Mouse (Mus musculus) brain, embryonic 14.5 days (tissue): ENCODE measurements at regions not wholly inside any gene's neighbourhood (a gene's known extent, or its start where the extent isn't known, plus 50 kb on each side); places are given as distances from the start of the nearest gene placed in this dataset.
"Not testable (repeated sequence)": the region's sequence is repeated elsewhere in the genome, so short reads cannot be mapped to it uniquely, and the experiment has no call there.

Experiments
- DNase-seq: peaks from one replicate; pipeline ENCODE4 v3.0.0-alpha.2; 2011; ENCODE audit warnings: low read depth
- CTCF ChIP-seq: fragments of 200-500 bp; IDR thresholded peaks from 2 replicates; pipeline ENCODE4 v1.5.1; 2012; ENCODE audit warnings: inconsistent platforms, mild to moderate bottlenecking, moderate library complexity, borderline replicate concordance; ENCODE audit not compliant: insufficient read depth, insufficient read length; ENCODE audit errors: extremely low read depth

DNA sequence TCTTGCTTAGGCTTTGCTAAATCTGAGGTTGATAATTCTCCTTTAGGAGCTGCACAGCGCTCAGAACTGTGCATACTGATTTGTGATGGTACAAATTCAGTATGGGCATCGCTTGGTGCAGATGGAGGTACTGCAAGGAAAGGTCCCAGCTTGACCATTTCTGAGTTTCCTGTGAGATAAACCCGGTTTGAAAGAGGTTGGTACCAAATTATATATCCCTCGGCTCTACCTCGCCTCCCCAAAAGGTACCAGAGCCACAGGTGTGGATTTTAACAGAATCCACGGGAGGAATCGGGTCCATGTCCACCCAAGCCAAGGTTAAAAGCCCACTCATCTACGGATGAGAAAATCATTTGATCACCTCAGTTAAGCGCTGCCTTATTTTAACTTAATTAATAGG lies 172.5 kb upstream of the Zfp808 start:
- not testable (repeated sequence) for DNase-seq

DNA sequence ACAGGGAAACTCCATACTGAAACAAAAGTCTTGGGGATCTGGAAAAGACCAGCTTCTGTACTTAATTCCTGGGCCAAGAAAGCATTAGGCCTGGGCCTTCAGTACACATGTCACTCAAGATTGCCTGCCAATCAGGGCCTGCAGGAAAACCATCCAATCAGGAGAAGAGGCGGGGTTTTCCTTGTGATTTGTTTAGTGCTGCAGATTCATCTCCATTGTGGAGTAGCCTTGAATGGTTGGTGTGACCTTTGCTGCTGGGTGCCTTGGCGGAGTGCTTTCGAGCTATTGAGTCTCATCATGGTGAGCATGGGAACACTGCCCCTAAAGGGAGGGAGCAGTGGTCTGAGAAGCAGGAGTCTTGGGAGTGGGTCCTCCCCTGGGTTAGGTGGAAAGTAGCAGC lies 150.8 kb upstream of the Zfp808 start:
- not testable (repeated sequence) for DNase-seq

DNA sequence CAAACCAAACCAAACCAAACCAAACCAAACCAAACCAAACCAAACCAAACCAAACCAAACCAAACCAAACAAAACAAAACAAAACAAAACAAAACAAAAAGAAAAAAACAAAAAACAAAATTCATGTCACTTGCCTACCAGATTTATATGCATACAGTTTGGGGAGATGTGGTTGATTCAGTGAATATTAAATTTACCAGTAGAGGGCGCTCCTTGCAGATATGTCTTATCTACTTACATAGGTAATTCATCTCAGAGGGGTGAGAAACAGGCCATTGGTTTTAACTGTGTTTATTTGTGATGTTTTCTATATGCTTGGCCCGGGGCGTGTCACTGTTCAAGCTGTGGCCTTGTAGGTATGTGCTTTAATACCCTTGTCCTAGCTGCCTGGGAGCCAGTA lies 133.2 kb upstream of the Zfp808 start:
- DNase-seq, result not testable (repeated sequence)

DNA sequence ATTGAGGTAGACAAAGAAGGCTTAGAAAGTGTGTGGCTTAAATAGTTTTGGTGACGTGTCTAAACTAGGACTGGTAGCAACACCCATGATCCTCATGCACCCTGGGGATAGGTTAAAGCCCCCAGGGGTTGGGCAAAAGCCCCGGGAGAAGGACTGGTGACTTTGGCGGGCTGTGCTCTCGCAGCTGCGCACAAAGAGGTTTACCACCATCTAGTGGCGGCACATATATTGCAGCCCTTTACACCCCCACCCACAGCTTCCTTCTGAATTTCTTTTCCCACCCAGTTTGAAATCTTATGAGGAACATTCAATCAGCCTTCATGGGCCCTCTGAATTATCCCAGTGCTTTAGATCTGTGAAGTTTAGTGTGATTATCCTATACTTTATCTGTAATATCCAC lies 130.9 kb upstream of the Zfp808 start:
- peak; percentile 23; the same call in 1 of the 2 replicates for TF ChIP-seq CTCF

DNA sequence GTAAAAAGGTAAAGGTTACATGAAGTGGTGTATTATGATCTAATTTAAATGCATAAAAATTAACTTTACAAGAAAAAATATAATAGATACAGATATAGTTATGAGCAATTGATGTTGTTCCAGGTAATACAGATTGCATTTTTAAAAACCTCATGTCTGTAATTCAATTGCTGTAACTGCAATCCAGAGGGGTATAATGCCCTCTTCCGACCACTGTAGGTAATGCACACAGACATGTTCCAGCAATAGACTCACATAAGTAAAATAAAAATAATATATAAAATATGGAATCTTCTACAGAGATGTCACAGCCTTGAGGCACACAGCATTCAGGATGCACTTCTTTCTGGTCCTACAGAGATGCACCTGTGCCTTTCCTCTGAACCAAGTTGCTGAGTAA lies 122.4 kb upstream of the Zfp808 start:
- DNase-seq, result not testable (repeated sequence)

More for the DNA sequence above, 130.9 kb upstream of the Zfp808 start:
- not testable (repeated sequence) for DNase-seq

DNA sequence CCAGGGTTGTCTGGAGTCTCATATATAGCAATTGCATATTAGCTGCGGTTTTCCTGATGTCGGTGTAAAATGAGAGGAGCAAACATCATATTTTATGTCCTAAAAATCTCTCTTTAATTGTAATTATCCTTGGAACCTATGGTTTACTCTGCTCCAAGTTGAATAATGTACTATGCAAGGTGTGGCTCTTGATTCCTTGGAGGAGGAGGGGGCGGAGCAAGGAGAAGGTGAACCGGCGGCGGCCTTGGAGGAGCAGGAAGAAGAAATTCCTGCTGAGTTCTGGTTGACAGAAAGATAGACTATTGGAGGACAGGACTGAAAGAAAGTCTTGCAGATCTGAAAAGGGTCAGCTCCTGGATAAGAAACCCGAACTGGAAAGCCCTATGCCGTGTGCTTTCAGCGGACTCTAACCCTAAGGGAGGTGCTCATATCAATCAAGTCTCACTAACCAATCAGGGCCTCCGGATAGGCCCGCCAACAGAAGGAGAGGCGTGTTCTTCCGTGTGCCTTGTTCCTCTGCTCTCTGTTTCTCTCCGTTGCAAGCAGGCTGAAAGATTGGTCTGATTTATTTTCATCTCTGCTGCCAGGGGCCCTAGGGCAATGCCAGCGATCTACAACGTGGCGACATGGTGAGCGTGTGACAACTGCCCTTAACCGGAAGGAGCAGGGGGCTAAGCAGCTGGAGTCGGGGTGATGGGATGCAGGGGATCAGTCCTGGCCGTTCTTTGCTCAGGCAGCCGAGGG lies 114.1 kb upstream of the Zfp808 start:
- peak; percentile 86 for DNase-seq

DNA sequence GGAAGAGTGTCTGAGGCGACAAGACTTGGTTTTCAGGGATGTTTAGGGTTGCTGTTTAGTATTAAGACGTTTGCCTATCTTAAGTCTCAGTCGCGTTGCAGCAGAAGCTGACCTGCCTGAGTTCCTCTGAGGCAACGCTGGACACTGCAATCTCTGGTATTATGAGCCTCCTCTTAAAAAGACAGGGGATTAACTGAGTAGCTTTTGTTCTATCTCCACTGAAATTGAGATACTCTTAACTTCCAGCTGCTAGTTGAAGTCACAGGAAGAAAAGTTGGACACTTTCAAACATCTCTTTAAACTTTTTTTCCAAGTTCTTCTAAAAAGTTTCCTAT lies 113.6 kb upstream of the Zfp808 start:
- not testable (repeated sequence) for DNase-seq

DNA sequence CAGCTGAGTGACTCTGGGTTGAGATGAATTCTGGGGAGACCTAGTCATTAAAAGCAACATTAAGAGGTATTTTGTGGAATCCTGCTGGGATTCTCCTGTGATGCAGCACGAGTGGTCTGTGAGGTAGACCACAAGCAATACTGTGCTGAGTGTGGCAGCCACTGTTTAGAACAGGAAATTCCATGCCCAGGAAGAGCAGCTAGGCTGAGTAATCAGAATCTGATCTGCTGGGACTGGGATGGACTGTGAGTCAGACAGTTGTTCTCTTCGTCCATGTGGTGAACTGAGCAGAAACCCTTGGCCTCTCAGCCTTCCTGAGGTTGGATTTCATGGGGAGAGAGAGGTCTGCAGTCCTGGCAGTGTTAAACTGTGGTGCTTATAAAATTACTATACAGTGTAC lies 92.0 kb upstream of the Zfp808 start:
- DNase-seq, result not testable (repeated sequence)

DNA sequence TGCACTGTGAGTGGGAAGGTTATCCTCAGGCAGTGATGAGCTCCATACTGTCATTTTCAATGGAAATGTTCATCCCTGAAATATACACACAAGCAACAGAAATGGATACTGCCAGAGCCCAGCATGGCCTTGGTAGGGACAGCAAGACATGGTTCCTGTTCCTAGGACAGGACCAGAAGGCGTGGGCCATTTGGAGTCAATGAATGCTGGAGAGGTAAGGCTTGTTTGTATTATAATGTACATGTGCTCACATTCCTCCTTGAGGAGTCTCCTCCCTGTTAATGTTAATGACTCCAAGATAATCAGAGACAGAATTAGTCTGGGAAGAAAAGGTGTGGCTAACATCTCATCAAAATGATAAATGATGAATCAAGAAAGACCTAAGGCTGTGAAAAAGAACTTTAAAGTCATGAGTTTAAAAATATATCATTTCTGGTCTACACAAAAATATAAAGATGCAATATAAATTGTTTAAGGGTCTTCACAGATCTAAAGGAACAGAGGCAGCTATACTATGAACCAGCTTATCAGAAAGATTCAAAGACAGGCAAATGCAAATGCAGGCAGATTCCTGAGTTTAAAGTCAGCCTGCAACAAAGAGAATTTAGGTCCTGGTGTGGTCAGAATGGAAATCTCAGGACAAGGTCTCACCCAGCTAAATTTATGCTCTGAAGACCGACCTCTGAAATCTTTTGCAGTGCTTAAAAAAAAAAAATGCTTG lies 51.6 kb upstream of the Zfp808 start:
- not testable (repeated sequence) for DNase-seq

DNA sequence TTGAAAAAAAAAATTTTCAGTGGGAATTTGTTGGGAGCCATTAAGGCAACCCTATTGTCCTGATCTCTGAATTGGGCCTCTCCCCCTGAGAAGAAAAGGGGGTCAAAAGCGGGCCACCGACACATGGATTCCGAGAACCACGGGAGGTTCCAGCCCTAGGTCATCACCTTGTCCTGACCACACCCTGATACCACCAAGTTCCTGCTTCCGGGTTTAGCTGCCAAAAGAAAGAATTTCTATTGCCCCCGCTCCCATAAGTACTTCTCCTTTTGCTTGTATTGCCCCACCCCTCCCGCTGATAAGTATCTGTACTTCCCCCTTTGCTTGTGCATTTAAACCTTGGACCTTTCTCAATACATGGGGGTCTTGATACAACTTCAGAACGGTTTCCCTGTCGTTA lies 50.8 kb upstream of the Zfp808 start:
- not testable (repeated sequence) for DNase-seq
